Mouse (Mus musculus): ENCODE measurements around the gene Klhl42. TPM values are rescaled to one million over a fixed set of nuclear protein-coding genes. Genes with fewer than 3 reads are reported as not detected.

Klhl42 gene
- 7.2 and 7.7 TPM in 2 replicates for polyA plus RNA-seq (2015; fragmentation: Nextera tagmentation; extraction: Ambion mirVana)

GRCm38 (mm10) chr6:147091136-147092120, at the start of gene Klhl42:
Gene Klhl42, plus strand, starts transcription at chr6:147091379.
- ATAC-seq, result peak; percentile 92
- under 1% methylated on average over 97 of the region's 99 CpGs for WGBS
- H3K9me3 ChIP-seq (replicated peaks; ENCODE audit: control insufficient read depth, low read length, poor library complexity, severe bottlenecking), result no peaks in the 10 kb centered on the region
- peaks cover 32% of the 10 kb centered on the region for H3K4me1 ChIP-seq (ENCODE audit: control insufficient read depth, insufficient read depth, low read length)
- peaks cover 2% of the 10 kb centered on the region; the same call in 1 of the 2 replicates for H3K36me3 ChIP-seq (ENCODE audit: control insufficient read depth, insufficient read depth, low read length)
- H3K4me2 ChIP-seq (ENCODE audit: low read length), result peak within 1 kb of the TSS; percentile 82
- H3K4me3 ChIP-seq (ENCODE audit: low read depth, low read length), result peak within 1 kb of the TSS; percentile 65
- peak within 1 kb of the TSS; percentile 91 for H3K9ac ChIP-seq (ENCODE audit: low read depth, low read length)
- no peaks in the 10 kb centered on the region for H3K27me3 ChIP-seq (ENCODE audit: control insufficient read depth, insufficient read depth, low read depth, low read length)
- peak within 1 kb of the TSS; percentile 91 for H3K27ac ChIP-seq (ENCODE audit: low read length)

- 3% methylated on average over 65 of the region's 66 CpGs for WGBS
- Histone ChIP-seq H3K27me3 (ENCODE audit: control insufficient read depth, insufficient read depth, low read depth, low read length) (peaks cover 6% of the 10 kb centered on the region; the same call in 1 of the 2 replicates), H3K4me1 (ENCODE audit: control insufficient read depth, insufficient read depth, low read length) (peaks cover 18% of the 10 kb centered on the region), H3K4me3 (ENCODE audit: low read depth, low read length) (peak within 1 kb of the TSS; percentile 57), H3K9ac (ENCODE audit: low read depth, low read length) (peak within 1 kb of the TSS; percentile 70), H3K9me3 (replicated peaks; ENCODE audit: control insufficient read depth, low read length, poor library complexity, severe bottlenecking) (no peaks in the 10 kb centered on the region), H3K36me3 (ENCODE audit: control insufficient read depth, insufficient read depth, low read length) (peaks cover 3% of the 10 kb centered on the region; the same call in 1 of the 2 replicates), H3K27ac (ENCODE audit: low read length) (peak within 1 kb of the TSS; percentile 92), H3K4me2 (ENCODE audit: low read length) (peak within 1 kb of the TSS; percentile 66)
- ATAC-seq, result peak; percentile 100
These were observed 48.6 kb upstream of the Klhl42 start, which contains the start of gene Mrps35 for GRCm38 (mm10) chr6:147042291-147043290. Gene Mrps35, plus strand, starts transcription at chr6:147042764.

GRCm38 (mm10) chr6:147043633-147044032, 47.5 kb upstream of the Klhl42 start:
- 48% methylated on average over 7 of the region's 7 CpGs for WGBS
- H3K4me2 ChIP-seq (ENCODE audit: low read length), result peak overlapping the region; percentile 66

GRCm38 (mm10) chr6:147049239-147049805, 41.9 kb upstream of the Klhl42 start:
- H3K4me1 ChIP-seq (ENCODE audit: control insufficient read depth, insufficient read depth, low read length), result peaks cover under 1% of the 10 kb centered on the region; the same call in 1 of the 2 replicates
- H3K27ac ChIP-seq (ENCODE audit: low read length), result no peak overlapping the region
- WGBS, result 96% methylated on average over 13 of the region's 13 CpGs
- H3K27me3 ChIP-seq (ENCODE audit: control insufficient read depth, insufficient read depth, low read depth, low read length), result no peaks in the 10 kb centered on the region
- no peak overlapping the region for H3K9ac ChIP-seq (ENCODE audit: low read depth, low read length)
- H3K4me2 ChIP-seq (ENCODE audit: low read length), result no peak overlapping the region
- no peaks in the 10 kb centered on the region for H3K9me3 ChIP-seq (replicated peaks; ENCODE audit: control insufficient read depth, low read length, poor library complexity, severe bottlenecking)
- H3K4me3 ChIP-seq (ENCODE audit: low read depth, low read length), result no peak overlapping the region
- no peak for ATAC-seq
- H3K36me3 ChIP-seq (ENCODE audit: control insufficient read depth, insufficient read depth, low read length), result peaks cover 29% of the 10 kb centered on the region

More at GRCm38 (mm10) chr6:147043633-147044032, 47.5 kb upstream of the Klhl42 start:
- no peak for ATAC-seq
- peaks cover 18% of the 10 kb centered on the region for H3K4me1 ChIP-seq (ENCODE audit: control insufficient read depth, insufficient read depth, low read length)
- peak overlapping the region; percentile 70 for H3K9ac ChIP-seq (ENCODE audit: low read depth, low read length)
- peaks cover 6% of the 10 kb centered on the region; the same call in 1 of the 2 replicates for H3K27me3 ChIP-seq (ENCODE audit: control insufficient read depth, insufficient read depth, low read depth, low read length)
- H3K36me3 ChIP-seq (ENCODE audit: control insufficient read depth, insufficient read depth, low read length), result peaks cover 6% of the 10 kb centered on the region; the same call in 1 of the 2 replicates
- no peak overlapping the region for H3K27ac ChIP-seq (ENCODE audit: low read length)
- no peaks in the 10 kb centered on the region for H3K9me3 ChIP-seq (replicated peaks; ENCODE audit: control insufficient read depth, low read length, poor library complexity, severe bottlenecking)
- peak overlapping the region; percentile 57 for H3K4me3 ChIP-seq (ENCODE audit: low read depth, low read length)

- WGBS, result 97% methylated on average over 8 of the region's 8 CpGs
- Histone ChIP-seq H3K4me2 (ENCODE audit: low read length) (no peak overlapping the region), H3K4me1 (ENCODE audit: control insufficient read depth, insufficient read depth, low read length) (no peaks in the 10 kb centered on the region), H3K27ac (ENCODE audit: low read length) (no peak overlapping the region), H3K9me3 (replicated peaks; ENCODE audit: control insufficient read depth, low read length, poor library complexity, severe bottlenecking) (no peaks in the 10 kb centered on the region), H3K9ac (ENCODE audit: low read depth, low read length) (no peak overlapping the region), H3K27me3 (ENCODE audit: control insufficient read depth, insufficient read depth, low read depth, low read length) (no peaks in the 10 kb centered on the region), H3K4me3 (ENCODE audit: low read depth, low read length) (no peak overlapping the region), H3K36me3 (ENCODE audit: control insufficient read depth, insufficient read depth, low read length) (peaks cover 39% of the 10 kb centered on the region)
- no peak for ATAC-seq
These were observed 39.5 kb upstream of the Klhl42 start for GRCm38 (mm10) chr6:147051666-147052065.

GRCm38 (mm10) chr6:147052440-147052839, 38.7 kb upstream of the Klhl42 start:
- no peak overlapping the region for H3K27ac ChIP-seq (ENCODE audit: low read length)
- no peak overlapping the region for H3K4me3 ChIP-seq (ENCODE audit: low read depth, low read length)
- no peaks in the 10 kb centered on the region for H3K27me3 ChIP-seq (ENCODE audit: control insufficient read depth, insufficient read depth, low read depth, low read length)
- no peak overlapping the region for H3K4me2 ChIP-seq (ENCODE audit: low read length)
- no peaks in the 10 kb centered on the region for H3K4me1 ChIP-seq (ENCODE audit: control insufficient read depth, insufficient read depth, low read length)
- no peaks in the 10 kb centered on the region for H3K9me3 ChIP-seq (replicated peaks; ENCODE audit: control insufficient read depth, low read length, poor library complexity, severe bottlenecking)
- no peak overlapping the region for H3K9ac ChIP-seq (ENCODE audit: low read depth, low read length)
- WGBS, result 93% methylated on average over 9 of the region's 9 CpGs
- ATAC-seq, result no peak
- peaks cover 37% of the 10 kb centered on the region for H3K36me3 ChIP-seq (ENCODE audit: control insufficient read depth, insufficient read depth, low read length)

- no peak overlapping the region for H3K27ac ChIP-seq (ENCODE audit: low read length)
- WGBS, result 91% methylated on average over 19 of the region's 19 CpGs
- no peaks in the 10 kb centered on the region for H3K4me1 ChIP-seq (ENCODE audit: control insufficient read depth, insufficient read depth, low read length)
- no peaks in the 10 kb centered on the region for H3K9me3 ChIP-seq (replicated peaks; ENCODE audit: control insufficient read depth, low read length, poor library complexity, severe bottlenecking)
- no peak overlapping the region for H3K4me3 ChIP-seq (ENCODE audit: low read depth, low read length)
- no peak overlapping the region for H3K4me2 ChIP-seq (ENCODE audit: low read length)
- H3K27me3 ChIP-seq (ENCODE audit: control insufficient read depth, insufficient read depth, low read depth, low read length), result no peaks in the 10 kb centered on the region
- H3K9ac ChIP-seq (ENCODE audit: low read depth, low read length), result no peak overlapping the region
- H3K36me3 ChIP-seq (ENCODE audit: control insufficient read depth, insufficient read depth, low read length), result peaks cover 32% of the 10 kb centered on the region
- ATAC-seq, result no peak
These were observed 37.2 kb upstream of the Klhl42 start for GRCm38 (mm10) chr6:147053785-147054646.
